Mouse (Mus musculus) midbrain, embryonic 13.5 days (tissue): ENCODE results near the gene Zfp541. TPM values are rescaled to one million over a fixed set of nuclear protein-coding genes. Genes with fewer than 3 reads are reported as not detected.

Experiments used
- ATAC-seq: fragments of 200-750 bp; cut with Nextera tagmentation; 2 replicates; pipeline ENCODE4 v1.8.0; 2017; ENCODE audit warnings: mild to moderate bottlenecking, moderate TSS enrichment, moderate library complexity
- H3K27ac ChIP-seq: fragments of 300-500 bp; sonication (generic); 2 replicates; pipeline ENCODE4 v1.5.1; 2015; ENCODE audit warnings: inconsistent platforms, mild to moderate bottlenecking, moderate library complexity
- H3K27me3 ChIP-seq: fragments of 300-500 bp; sonication (generic); 2 replicates; pipeline ENCODE4 v1.6.1; 2015; ENCODE audit warnings: mild to moderate bottlenecking, inconsistent platforms
- H3K36me3 ChIP-seq: fragments of 300-500 bp; sonication (generic); 2 replicates; pipeline ENCODE4 v1.6.1; 2015; ENCODE audit warnings: mild to moderate bottlenecking, inconsistent platforms
- H3K4me1 ChIP-seq: fragments of 300-500 bp; sonication (generic); replicated peaks from 2 replicates; pipeline ENCODE4 v1.6.1; 2015; ENCODE audit warnings: inconsistent platforms
- H3K4me2 ChIP-seq: fragments of 300-500 bp; sonication (generic); replicated peaks from 2 replicates; pipeline ENCODE4 v1.6.1; 2015; ENCODE audit warnings: moderate library complexity, mild to moderate bottlenecking, inconsistent platforms
- H3K4me3 ChIP-seq: fragments of 300-500 bp; sonication (generic); replicated peaks from 2 replicates; pipeline ENCODE4 v1.5.1; 2015; ENCODE audit warnings: mild to moderate bottlenecking, inconsistent platforms
- H3K9ac ChIP-seq: fragments of 300-500 bp; sonication (generic); replicated peaks from 2 replicates; pipeline ENCODE4 v1.6.1; 2015; ENCODE audit warnings: mild to moderate bottlenecking, inconsistent platforms
- H3K9me3 ChIP-seq: fragments of 300-500 bp; sonication (generic); 2 replicates; pipeline ENCODE4 v1.6.1; 2016; ENCODE audit warnings: mild to moderate bottlenecking, inconsistent platforms
- WGBS: fragments of 180-500 bp; shearing (Covaris S2); methylation state at CpG from one replicate; pipeline ENCODE4 v1.1.7; 2015; 5-methylcytosine and 5-hydroxymethylcytosine counted together
- polyA plus RNA-seq: library from polyadenylated mRNA; unstranded; fragments of >200 nt; fragmentation: Nextera tagmentation; extraction: Ambion mirVana; gene quantifications from 2 replicates; pipeline ENCODE4 v1.2.1, GENCODE M21; 2015

Gene Zfp541
- polyA plus RNA-seq = not detected in 2 replicates

DNA sequence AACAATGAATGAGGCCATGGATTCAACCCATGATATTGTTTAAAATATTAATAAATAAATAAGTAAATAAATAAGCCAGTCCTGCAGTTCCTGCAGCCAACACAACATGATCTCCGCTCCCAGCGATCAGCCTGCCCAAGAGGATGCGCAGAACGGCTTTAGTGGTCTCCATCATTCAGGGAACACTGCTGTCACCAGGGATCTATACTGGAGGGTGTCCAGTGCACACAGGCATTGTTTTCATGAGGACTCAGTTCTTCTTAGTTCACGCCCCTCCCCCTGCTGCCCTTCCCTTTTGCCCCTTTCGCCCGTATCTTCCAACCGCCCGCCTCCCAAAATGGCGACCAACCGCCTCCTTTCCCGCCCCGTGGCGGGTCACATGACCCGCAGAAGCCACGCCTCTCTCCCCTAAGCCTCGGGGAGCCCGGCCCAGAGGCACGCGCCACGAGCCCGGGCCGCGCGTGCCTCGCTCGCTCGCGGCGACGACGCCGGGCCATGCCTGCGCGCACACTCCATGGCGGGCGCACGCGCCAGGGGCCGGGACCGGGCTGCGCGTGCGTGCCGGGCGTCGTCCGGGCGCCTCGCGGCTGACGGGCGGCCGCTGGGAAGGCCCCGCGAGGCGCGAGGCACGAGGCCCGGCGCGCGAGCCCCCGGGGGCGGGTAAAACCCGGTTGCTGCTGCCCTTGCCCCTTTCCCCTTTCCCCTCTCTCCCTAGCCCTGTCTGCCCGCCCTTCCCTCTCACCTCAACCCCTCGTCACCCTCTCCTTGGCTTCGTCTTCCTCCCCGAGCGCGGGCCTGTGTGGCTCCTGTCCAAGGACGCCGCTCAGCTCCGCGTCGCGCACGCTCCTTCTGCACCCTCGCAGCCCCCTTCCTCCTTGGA lies at the start of gene Zfp541:
TSS of gene Zfp541 (plus strand) at position 596 of the 880 bp plus-strand sequence.
- WGBS = 54% methylated on average over 76 of the region's 80 CpGs
- Histone ChIP-seq H3K4me3 (0 out of 2 replicates have a peak within 1 kb of the TSS, but pooled peaks have one; percentile 9), H3K27me3 (peaks cover 47% of the 10 kb centered on the region), H3K4me2 (peak within 1 kb of the TSS; percentile 30; the same call in 1 of the 2 replicates), H3K36me3 (no peaks in the 10 kb centered on the region), H3K9ac (no peak within 1 kb of the TSS), H3K4me1 (no peaks in the 10 kb centered on the region), H3K27ac (no peak within 1 kb of the TSS), H3K9me3 (no peaks in the 10 kb centered on the region; the same call in 1 of the 2 replicates)
- peak; percentile 69; the same call in 1 of the 2 replicates for ATAC-seq

DNA sequence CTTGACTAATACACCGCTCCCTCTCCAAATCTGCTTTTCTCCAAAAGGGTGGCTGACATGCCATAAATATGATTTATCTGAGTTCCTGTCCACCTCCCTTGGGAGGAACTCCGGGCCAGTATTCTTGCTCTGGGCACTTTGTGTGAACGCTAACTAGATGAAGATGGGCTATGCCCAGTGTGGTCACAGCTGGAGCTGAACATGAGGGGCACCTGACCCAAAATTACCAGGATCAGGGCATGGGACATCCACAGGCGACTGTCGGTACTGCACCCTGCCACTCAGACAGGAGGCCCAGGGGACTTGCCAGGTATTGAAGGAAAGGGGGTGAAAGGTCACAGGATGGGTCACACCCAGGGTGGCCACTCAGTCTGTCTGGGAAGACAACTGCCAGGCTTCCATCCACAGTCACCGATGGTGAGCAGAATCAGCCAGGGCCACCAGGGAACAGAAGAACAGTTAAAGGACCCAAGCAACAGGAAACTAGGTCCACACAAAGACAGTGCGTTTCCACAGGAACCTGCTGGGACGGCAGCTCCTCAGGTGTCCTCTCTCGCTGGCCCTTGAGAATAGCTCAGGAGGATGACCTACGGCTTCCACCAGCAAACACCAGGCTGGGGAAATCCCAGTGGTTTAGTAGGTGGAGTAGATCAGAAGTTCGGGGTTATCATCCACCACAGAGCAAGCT lies 48.9 kb upstream of the Zfp541 start:
- Histone ChIP-seq H3K9ac (no peak overlapping the region), H3K4me1 (peaks cover 8% of the 10 kb centered on the region; the same call in 1 of the 2 replicates), H3K4me2 (no peak overlapping the region), H3K27me3 (no peaks in the 10 kb centered on the region), H3K36me3 (0 out of 2 replicates have a peak, but pooled peaks cover 7% of the 10 kb centered on the region), H3K9me3 (no peaks in the 10 kb centered on the region), H3K27ac (no peak overlapping the region), H3K4me3 (no peak overlapping the region)
- no peak for ATAC-seq
- 84% methylated on average over 11 of the region's 11 CpGs for WGBS

DNA sequence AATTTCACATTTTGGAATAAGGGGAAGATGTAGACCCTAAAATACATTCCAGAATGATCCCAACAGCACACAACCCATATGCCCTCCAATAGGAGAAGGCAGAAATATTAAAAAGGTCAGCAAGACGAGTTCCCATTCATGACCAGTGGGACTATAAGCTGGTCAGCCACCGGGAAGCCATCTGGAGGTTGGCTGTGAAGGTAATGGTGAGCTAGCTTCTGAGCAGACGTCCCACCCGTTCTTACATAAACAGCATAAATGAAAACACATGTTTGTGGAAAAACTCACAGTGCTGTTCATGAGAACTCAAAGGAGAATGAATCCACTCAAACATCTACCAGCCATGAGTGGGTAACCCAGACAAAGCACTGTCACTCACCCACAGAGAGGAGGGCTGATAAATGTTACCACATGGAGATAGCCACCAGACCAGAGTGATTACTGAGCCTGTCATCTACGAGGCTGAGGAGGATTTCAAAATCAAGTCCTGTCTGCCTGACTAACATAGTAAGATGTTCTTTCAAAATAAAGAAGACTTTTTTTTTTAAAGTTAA lies 47.8 kb upstream of the Zfp541 start:
- peaks cover 8% of the 10 kb centered on the region; the same call in 1 of the 2 replicates for H3K4me1 ChIP-seq
- H3K4me2 ChIP-seq = no peak overlapping the region
- no peak overlapping the region for H3K9ac ChIP-seq
- 90% methylated on average over 5 of the region's 5 CpGs for WGBS
- H3K27me3 ChIP-seq = no peaks in the 10 kb centered on the region
- no peak overlapping the region for H3K27ac ChIP-seq
- no peaks in the 10 kb centered on the region for H3K9me3 ChIP-seq
- H3K4me3 ChIP-seq = no peak overlapping the region
- no peak for ATAC-seq
- 0 out of 2 replicates have a peak, but pooled peaks cover 7% of the 10 kb centered on the region for H3K36me3 ChIP-seq

DNA sequence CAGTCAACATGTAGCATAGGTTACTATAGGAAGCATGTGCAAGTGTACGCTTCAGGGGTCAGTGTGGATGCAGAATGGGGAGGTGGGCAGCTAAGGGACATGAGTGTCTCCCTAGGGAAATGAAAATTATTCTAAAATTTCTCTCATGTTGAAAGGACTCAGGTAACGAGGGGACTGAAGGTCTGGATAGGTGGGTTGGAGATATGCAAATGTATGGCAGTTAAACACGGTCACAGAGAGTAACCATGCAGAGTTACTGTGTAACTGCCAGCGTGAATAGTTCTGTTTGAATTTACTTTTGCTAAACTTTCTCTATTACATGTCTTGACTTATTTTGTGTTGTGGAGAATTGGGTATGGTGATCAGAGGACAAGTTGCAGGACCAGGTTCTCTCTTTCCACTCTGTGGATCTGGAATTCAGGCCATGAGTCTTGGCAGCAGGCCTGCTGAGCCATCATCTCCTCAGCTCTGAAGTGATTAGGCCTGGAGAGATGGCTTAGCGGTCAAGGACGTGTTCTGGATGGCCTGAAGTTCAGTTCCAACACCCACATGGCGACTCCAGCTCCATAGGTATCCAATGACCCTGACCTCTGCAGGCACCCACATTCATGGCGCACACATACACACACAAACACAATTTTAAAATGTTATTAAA lies 47.0 kb upstream of the Zfp541 start:
- H3K4me3 ChIP-seq = no peak overlapping the region
- no peaks in the 10 kb centered on the region for H3K27me3 ChIP-seq
- 0 out of 2 replicates have a peak, but pooled peaks cover 7% of the 10 kb centered on the region for H3K36me3 ChIP-seq
- H3K27ac ChIP-seq = no peak overlapping the region
- no peak for ATAC-seq
- H3K9ac ChIP-seq = no peak overlapping the region
- H3K4me1 ChIP-seq = peaks cover 8% of the 10 kb centered on the region; the same call in 1 of the 2 replicates
- no peaks in the 10 kb centered on the region for H3K9me3 ChIP-seq
- 92% methylated on average over 8 of the region's 8 CpGs for WGBS
- H3K4me2 ChIP-seq = no peak overlapping the region

DNA sequence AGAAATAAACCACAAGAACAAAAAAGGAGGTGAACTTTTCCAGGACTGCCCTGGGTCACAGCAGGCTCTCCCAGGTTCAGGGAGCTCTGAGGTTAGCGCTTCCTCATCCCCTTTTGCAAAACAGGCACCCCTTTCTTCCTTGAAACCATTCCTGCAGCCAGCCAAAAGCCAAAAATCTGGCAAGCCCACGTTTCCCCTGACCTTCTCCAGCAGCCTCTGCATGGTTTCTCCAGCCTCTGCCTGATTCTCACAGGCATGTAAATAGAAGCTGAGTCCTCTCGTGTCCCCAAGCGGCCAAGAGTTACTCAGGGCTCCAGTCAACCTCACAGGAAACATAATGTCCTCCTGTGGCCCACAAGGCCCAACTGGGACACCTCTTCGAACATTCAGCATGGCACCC lies 46.2 kb upstream of the Zfp541 start:
- H3K9me3 ChIP-seq = no peaks in the 10 kb centered on the region
- H3K27me3 ChIP-seq = no peaks in the 10 kb centered on the region
- no peak overlapping the region for H3K9ac ChIP-seq
- no peak overlapping the region for H3K4me2 ChIP-seq
- H3K4me3 ChIP-seq = no peak overlapping the region
- no peak for ATAC-seq
- no peak overlapping the region for H3K27ac ChIP-seq
- H3K36me3 ChIP-seq = 0 out of 2 replicates have a peak, but pooled peaks cover 8% of the 10 kb centered on the region
- WGBS = 90% methylated on average over 5 of the region's 5 CpGs
- H3K4me1 ChIP-seq = peaks cover 8% of the 10 kb centered on the region; the same call in 1 of the 2 replicates

DNA sequence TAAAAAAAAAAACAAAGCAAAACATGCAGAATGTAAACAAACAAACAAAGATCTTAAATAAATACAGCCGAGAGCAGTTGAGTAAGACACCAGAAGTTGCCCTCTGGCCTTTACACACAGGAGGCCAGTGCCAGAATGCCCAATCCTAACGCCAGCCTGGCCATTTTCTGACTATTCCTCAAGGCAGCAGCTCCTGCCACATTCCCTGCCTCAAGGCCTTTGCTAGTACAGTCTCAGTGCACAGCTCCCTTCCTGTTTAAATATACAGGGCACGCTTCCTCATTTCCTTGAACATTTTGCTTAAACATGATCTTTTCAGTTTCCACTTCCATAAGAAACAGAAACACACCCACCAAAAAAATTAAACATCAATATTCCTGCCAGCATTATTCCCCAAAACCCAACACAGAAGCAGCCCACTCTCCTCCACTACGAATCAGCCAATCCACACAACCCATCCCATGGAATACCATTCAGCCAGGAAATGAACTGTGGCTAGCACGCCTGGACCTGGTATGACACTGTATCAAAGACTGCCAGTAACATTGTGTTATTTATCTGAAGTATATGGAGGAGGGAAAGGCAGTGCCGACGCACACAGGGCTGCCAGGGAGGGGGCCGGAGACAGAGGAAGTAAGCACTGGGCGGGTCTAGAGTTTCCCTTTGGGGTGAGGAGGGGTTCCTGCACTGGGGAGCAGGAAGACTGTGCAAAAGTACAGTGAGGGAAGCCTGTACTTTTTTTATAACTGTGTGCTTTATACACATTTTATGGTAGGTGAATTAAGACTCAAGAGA lies 43.4 kb upstream of the Zfp541 start:
- Histone ChIP-seq H3K27ac (no peak overlapping the region), H3K27me3 (no peaks in the 10 kb centered on the region), H3K4me1 (0 out of 2 replicates have a peak, but pooled peaks cover 6% of the 10 kb centered on the region), H3K9ac (no peak overlapping the region), H3K9me3 (no peaks in the 10 kb centered on the region), H3K36me3 (0 out of 2 replicates have a peak, but pooled peaks cover 3% of the 10 kb centered on the region), H3K4me3 (no peak overlapping the region), H3K4me2 (no peak overlapping the region)
- peak; percentile 43; the same call in 1 of the 2 replicates for ATAC-seq
- WGBS = 84% methylated on average over 9 of the region's 9 CpGs

DNA sequence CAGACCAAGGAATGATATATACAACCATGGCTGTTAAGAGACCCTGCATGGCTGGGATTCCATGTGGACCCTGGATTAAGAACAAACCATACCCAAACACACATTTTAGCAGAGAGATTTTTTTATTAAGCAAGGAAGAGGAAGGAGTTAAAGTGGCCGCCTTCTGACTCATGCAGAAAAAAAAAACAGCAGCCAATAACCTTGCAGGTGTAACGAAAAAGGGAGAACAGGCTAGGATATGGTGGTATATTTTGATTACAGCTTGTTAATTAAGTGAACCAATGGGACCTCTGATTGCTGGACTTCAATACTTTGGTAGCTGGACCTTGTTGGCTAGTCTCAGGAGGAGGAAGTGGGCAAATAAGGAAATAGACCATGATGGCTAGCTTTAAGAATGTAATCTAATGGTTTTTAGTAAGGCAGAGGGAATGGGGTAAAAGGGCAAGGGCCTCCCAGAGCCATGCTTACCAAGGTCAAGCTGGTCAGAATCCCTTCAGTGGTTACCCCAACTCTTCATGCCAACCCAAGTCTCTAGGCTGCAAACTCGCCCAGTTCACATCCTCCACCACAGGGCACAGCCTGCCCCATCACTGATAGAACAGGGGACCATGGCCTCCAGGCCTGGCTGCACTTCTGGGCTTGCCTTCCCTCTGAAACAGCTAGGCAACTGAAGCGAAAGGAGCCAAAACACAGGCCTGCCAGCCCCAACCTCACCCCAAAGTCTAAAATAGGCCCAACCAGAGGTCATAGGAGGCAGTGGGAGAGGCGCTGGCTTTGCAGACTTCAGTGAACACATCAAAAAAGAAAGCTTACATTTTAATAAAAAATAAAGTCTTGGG lies 42.1 kb upstream of the Zfp541 start:
- ATAC-seq = no peak
- Histone ChIP-seq H3K27me3 (no peaks in the 10 kb centered on the region), H3K9me3 (no peaks in the 10 kb centered on the region), H3K4me1 (0 out of 2 replicates have a peak, but pooled peaks cover 6% of the 10 kb centered on the region), H3K36me3 (0 out of 2 replicates have a peak, but pooled peaks cover 3% of the 10 kb centered on the region), H3K9ac (no peak overlapping the region), H3K4me3 (no peak overlapping the region), H3K4me2 (no peak overlapping the region), H3K27ac (no peak overlapping the region)
- WGBS = 96% methylated on average over 5 of the region's 5 CpGs

DNA sequence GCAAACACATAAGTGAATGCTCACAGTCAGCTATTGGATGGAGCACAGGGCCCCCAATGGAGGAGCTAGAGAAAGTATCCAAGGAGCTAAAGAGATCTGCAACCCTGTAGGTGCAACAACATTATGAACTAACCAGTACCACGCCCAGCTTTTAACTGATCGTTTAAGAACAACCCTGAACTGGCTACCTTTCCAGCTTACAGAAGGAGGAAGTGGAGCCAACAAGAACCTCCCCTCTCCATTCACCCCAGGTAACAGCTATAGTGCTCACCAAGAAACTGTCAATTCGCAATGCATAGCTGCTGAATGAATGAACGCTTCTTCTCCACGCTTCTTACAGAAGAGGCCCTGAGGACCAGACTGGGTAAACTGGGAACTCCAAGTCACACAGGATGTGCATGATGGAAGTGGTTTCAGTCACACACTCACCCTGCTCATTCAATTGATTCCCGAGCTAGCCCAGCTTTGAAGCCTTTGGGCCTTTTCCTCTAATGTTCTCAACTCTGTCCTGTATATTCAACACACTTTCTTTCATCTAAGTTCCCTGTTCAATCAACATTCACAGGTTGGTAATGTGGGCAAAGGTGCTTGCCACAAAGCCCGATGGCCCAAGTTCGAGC lies 36.9 kb upstream of the Zfp541 start:
- Histone ChIP-seq H3K27me3 (no peaks in the 10 kb centered on the region), H3K9me3 (no peaks in the 10 kb centered on the region), H3K27ac (no peak overlapping the region), H3K4me3 (no peak overlapping the region), H3K4me2 (no peak overlapping the region), H3K9ac (no peak overlapping the region), H3K36me3 (peaks cover 8% of the 10 kb centered on the region; the same call in 1 of the 2 replicates), H3K4me1 (0 out of 2 replicates have a peak, but pooled peaks cover 6% of the 10 kb centered on the region)
- 96% methylated on average over 8 of the region's 8 CpGs for WGBS
- ATAC-seq = no peak

DNA sequence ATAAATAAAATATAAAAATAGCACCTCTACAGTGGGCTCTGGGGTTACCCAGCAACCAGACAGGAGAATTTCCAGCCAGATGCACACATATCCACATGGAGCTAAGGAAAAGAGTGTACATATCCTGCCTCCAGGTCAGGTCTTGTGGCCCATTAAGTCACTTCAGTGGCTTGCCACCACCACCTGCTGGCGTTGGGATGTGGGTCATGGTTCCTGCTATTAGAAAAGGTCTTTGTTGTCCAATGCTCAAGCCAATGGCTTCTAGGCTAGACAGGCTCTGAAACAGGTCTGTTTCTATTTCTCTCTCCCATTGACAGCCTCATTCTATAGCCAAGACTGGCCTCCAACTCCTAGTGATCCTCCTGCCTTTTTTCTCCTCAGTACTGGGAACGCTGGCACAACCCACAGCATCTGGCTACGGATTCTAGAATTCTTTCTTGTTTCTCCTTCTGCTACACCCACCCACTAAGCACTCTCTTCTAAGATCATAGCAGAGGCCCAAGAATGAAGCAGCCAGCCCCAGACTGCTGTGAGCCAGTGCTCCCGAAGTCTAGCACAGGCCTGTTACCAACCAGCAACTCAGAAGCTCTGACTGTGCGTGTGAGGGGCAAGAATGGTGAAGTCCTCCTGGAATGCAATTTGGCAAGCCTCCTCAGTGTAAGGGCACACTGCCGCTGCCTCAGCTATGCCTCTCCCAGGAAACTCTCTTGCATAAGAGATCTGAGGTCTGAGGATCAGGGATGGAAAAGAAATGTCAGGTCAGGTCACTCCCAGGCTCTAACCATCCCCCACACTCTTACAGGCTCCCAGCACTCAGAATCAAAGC lies 33.3 kb upstream of the Zfp541 start:
- no peak overlapping the region for H3K4me2 ChIP-seq
- no peaks in the 10 kb centered on the region for H3K4me1 ChIP-seq

More for the DNA sequence above, 33.3 kb upstream of the Zfp541 start:
- 89% methylated on average over 6 of the region's 6 CpGs for WGBS
- ATAC-seq = no peak
- no peak overlapping the region for H3K9ac ChIP-seq
- 0 out of 2 replicates have a peak, but pooled peaks cover 3% of the 10 kb centered on the region for H3K9me3 ChIP-seq
- H3K27ac ChIP-seq = no peak overlapping the region
- no peaks in the 10 kb centered on the region for H3K27me3 ChIP-seq
- no peak overlapping the region for H3K4me3 ChIP-seq
- H3K36me3 ChIP-seq = peaks cover 14% of the 10 kb centered on the region
